Mouse (Mus musculus) G1E (cell line): Measurements from ENCODE around the gene Cmtr1.

ENCODE experiments used
- CTCF ChIP-seq: IDR thresholded peaks from 2 replicates; pipeline ENCODE4 v1.5.1; 2012; ENCODE audit warnings: low read depth, low read length, inconsistent platforms, mixed read lengths
- TAL1 ChIP-seq: conservative IDR thresholded peaks from 2 replicates; pipeline ENCODE4 v1.6.1; 2012; ENCODE audit warnings: low read depth, low read length, inconsistent platforms, mixed read lengths

GRCm38 (mm10) chr17:29704781-29705180 is 44.4 kb downstream of the Cmtr1 start:
- peak; percentile 69 for TF ChIP-seq CTCF
- no peak for TF ChIP-seq TAL1
